Mouse (Mus musculus) spleen, adult 18-20 months (tissue): ENCODE measurements around the gene Ush2a.

Experiments
- DNase-seq, 2 experiments: peaks; one replicate each; pipeline ENCODE4 v3.0.0; 2022; ENCODE audit warnings: mixed read lengths in 2 of 2

The Ush2a gene

GRCm38 (mm10) chr1:188261903-188262682, at the start of gene Ush2a:
Gene Ush2a, plus strand, starts transcription at chr1:188262023.
- no peak for DNase-seq

GRCm38 (mm10) chr1:188214885-188215611, 46.8 kb upstream of the Ush2a start:
- no peak for DNase-seq

- DNase-seq = no peak
Observed at GRCm38 (mm10) chr1:188221226-188221792, 40.5 kb upstream of the Ush2a start.

- no peak for DNase-seq
Observed at GRCm38 (mm10) chr1:188233036-188233724, 28.6 kb upstream of the Ush2a start.

GRCm38 (mm10) chr1:188238636-188239035, 23.2 kb upstream of the Ush2a start:
- no peak for DNase-seq

- DNase-seq = no peak
Observed at GRCm38 (mm10) chr1:188241766-188242165, 20.1 kb upstream of the Ush2a start.

GRCm38 (mm10) chr1:188257500-188257899, 4.3 kb upstream of the Ush2a start:
- DNase-seq = no peak

- no peak for DNase-seq
Observed at GRCm38 (mm10) chr1:188260259-188261107, 1.3 kb upstream of the Ush2a start.

- DNase-seq = no peak
Observed at GRCm38 (mm10) chr1:188267127-188267722, 5.4 kb downstream of the Ush2a start.

- no peak for DNase-seq
Observed at GRCm38 (mm10) chr1:188269071-188269470, 7.2 kb downstream of the Ush2a start.

- no peak for DNase-seq
Observed at GRCm38 (mm10) chr1:188313303-188313702, 51.5 kb downstream of the Ush2a start.

GRCm38 (mm10) chr1:188316574-188316973, 54.8 kb downstream of the Ush2a start:
- no peak for DNase-seq

GRCm38 (mm10) chr1:188320204-188320603, 58.4 kb downstream of the Ush2a start:
- no peak for DNase-seq

GRCm38 (mm10) chr1:188321534-188321933, 59.7 kb downstream of the Ush2a start:
- DNase-seq = no peak

GRCm38 (mm10) chr1:188330406-188330805, 68.6 kb downstream of the Ush2a start:
- no peak for DNase-seq

GRCm38 (mm10) chr1:188333936-188334335, 72.1 kb downstream of the Ush2a start:
- DNase-seq = no peak

GRCm38 (mm10) chr1:188347762-188348161, 85.9 kb downstream of the Ush2a start:
- no peak for DNase-seq

GRCm38 (mm10) chr1:188354726-188355125, 92.9 kb downstream of the Ush2a start:
- DNase-seq = no peak

GRCm38 (mm10) chr1:188363548-188363947, 101.7 kb downstream of the Ush2a start:
- no peak for DNase-seq

GRCm38 (mm10) chr1:188385180-188385579, 123.4 kb downstream of the Ush2a start:
- DNase-seq = no peak

- DNase-seq = no peak
Observed at GRCm38 (mm10) chr1:188385733-188386261, 124.0 kb downstream of the Ush2a start.

- no peak for DNase-seq
Observed at GRCm38 (mm10) chr1:188387321-188387720, 125.5 kb downstream of the Ush2a start.
